Mouse (Mus musculus): ENCODE data around the gene Agpat1. TPM values are rescaled to one million over a fixed set of nuclear protein-coding genes. Genes with fewer than 3 reads are reported as not detected.
A peak's percentile ranks its signal among the peaks of the same experiment; 100 is the strongest.

Gene Agpat1
- total RNA-seq, 4 experiments from 2014 or later = 84.6 to 108 (median 101) TPM

DNA sequence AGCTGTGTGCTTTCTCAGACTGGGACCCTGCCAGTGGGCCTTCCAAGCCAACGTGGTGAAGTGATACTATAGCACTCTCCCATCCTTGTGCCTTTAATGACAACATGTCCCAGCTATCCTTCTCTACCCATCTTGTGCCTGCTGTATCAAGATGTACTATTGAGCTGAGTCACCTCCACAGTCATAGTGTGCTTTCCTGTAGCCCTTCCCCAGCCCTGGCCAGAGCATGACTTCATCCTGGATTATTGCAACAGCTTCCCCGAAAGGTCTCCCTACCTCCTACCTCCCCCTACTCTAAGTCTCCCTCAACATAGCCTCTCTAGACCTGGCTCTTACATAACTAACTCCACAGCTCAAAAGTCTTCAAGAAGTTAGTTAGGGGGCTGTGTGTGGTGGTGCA is 31.6 kb downstream of the Agpat1 start:
- DNase-seq = no peak

DNA sequence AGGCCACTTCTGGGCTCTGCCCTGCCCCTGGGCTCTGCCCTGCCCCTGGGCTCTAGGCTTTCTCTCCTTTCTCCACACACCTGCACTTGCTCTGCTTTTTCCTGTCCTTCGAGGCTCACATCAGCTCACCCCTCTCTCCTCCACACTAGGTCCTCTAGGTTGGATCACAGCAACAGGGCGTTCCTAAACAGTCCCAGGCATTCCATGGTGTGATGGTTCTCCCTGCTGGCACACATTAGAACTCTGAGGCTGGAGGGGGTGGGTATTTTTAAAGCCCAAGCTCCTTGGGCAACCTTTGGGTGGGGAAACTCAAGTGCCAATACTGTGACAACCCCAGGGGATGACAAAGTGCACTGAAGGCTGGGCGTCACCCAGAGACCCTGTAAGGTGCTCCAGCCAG is 33.4 kb downstream of the Agpat1 start:
- DNase-seq = no peak

DNA sequence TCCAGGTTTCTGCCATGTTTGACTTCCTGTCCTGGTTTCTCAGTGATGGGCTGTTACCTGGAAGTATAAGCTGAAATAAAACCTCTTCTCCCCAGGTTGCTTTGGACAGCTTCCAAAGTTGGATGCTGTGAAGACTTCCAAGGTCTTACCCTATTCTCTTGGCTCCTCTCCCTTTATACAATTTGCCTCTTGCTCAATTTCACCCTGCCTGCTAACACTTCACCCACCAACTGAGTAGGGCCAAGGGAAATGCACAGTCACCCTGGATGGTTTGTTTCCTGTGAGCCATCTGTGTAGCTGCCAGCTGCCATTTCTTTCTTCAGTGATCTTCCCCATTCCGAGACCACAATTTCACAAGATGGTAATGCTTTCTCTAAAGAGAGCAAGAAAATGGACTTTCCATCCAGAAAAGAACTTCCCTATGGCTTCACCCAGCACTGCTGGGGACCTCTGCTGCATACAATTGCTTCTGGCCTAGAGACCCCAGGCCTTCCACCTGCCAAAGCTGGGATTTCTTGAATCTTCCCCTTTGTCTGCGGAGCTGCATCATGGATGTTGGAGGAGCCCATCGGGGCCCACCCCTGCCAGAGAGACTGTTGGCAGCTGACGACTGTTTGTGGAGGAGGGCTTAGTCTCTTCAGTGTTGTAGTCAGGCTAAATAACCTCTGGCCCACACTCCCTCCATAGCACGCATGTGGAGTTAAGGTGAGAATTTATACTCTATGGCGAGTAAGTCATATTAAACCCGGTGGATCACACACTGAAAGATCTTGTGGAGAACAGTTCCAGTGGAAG is 35.6 kb downstream of the Agpat1 start:
- DNase-seq = no peak

DNA sequence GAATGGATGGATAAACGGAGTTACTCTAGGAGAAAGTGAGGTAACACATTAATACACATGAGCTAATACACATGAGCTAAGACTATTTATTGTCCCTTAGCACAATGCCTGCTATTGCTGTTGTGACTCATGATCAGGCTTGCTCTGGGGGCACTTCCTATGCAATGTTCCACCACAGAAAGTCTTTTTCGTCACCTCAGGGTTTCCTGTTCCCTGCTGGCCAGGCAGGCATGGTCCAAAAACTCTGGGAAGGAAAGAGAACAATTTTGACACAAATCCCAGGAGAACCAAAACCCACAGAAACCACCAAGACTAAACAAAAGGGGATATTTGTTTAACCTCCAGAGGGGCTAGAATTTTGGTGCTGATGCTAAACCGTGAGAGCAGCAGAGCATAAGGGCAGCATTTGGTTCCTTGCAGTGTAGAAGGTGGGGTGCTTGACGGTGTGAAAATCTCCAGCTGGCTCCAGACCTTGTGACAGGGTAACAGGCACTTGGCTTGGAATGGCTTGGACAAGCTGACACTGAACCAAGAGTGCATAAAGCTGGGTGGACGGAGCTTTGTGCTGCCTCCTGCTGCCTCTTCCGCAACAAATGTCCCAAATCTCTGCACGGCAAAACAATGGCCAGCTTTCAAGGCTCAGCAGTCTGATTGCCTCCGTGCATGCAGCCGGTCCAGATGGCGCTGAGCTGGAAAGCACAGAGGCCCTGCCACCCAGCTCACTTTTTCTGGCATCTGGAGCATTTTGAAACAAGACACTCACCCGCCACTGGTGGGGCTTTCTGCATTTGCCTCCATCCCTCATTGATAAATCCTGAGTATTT is 36.9 kb downstream of the Agpat1 start:
- no peak for DNase-seq

DNA sequence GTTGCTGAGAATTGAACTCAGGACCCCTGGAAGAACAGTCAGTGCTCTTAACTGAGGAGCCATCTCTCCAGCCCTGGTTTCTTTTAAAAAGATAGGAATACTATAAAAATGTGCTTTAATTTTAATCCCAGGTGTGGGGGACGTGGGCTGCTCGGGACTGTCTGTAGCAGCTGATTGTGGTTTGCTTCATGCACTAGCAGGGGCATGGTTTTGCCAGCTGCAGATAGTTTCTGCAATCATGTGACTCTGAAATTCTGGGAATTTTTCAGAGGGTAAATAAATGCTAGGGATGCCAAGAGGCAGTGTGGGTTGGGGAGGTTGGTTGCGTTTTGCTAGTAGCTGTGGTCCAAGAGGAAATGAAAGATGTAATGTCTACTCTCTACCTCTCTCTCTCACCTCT is 37.9 kb downstream of the Agpat1 start:
- DNase-seq = no peak

DNA sequence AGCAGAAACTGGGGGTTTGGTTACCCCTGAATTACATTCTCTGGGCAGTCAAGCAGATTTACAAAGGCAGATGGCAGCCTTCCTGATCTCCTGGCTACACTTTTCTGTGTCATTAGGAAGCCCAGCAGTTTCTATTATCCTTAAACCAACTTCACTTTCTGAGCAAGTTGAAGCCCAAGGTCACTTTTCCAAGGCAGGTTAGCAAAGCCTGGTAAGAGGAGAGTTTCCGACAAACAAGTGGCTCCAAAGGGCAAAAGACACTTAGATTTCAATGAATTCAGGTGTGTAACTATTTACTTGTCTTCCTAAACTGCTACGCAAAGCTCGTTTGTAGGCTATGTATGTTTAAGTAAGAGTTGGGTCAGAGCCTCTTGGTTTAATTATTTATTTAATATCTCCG is 39.3 kb downstream of the Agpat1 start:
- DNase-seq = no peak

DNA sequence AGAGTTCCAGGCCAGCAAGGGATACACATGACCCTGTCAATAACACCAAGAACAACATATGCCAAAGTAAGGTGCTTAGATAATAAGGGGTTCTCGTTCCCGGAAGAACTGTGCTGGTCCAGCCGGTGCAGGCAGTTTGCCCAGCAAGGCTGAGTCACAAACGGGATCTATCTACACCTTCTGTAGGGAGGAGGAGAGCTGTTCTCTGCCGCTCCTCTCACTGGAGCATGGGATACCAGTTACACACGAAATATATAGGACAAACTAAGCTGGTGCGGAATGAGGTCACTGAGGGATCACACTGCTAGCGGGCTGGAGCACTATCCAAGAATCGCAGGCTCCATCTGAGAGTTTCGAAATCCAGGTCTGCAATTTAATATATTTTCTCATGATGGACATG is 39.9 kb downstream of the Agpat1 start:
- DNase-seq = no peak

DNA sequence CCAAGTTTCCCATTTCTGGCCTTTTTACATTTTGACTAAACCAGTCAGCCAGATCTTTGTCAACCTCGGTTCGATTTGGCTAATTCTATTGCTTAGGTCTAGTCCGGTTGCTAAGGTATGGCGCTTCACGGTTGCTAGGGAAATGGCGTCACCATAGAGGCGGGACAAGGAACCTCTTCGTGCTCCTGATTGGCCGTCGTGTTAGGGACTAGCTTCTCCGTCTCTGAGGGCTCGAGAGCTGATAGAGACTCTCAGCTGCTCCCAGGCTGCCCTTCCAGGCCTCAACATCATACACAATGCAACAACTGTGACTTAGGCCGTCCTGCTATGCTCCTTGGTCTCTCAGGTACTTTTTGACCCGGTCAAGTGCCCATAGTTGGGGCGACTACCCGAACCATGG is 40.5 kb downstream of the Agpat1 start, which contains the start of gene Fkbpl:
TSS of gene Fkbpl (plus strand) at position 157 of the 400 bp plus-strand sequence.
- peak; percentile 96 for DNase-seq

DNA sequence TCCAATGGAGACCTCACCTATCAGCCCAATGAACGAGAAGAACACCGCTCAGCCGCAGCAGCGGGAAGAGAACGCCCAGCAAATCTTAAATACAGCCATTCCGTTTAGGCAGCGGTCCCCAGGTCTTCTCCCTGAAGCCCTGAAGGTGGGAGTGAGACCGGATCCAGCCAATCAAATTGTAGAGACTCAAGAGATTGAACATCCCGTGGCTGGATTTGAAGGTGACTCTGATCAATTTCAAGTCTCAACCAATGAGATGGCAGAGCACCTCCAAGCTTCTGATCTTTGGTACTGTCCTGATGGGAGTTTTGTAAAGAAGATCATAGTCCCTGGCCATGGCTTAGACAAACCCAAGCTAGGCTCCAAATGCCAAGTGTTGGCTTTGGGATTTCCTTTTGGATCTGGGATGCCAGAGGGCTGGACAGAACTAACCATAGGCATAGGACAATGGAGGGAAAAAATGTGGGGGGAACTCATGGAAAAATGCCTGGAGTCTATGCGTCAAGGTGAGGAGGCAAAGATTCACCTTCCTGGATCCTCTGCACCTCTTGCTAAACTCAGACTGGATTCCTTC is 41.3 kb downstream of the Agpat1 start:
- no peak for DNase-seq

DNA sequence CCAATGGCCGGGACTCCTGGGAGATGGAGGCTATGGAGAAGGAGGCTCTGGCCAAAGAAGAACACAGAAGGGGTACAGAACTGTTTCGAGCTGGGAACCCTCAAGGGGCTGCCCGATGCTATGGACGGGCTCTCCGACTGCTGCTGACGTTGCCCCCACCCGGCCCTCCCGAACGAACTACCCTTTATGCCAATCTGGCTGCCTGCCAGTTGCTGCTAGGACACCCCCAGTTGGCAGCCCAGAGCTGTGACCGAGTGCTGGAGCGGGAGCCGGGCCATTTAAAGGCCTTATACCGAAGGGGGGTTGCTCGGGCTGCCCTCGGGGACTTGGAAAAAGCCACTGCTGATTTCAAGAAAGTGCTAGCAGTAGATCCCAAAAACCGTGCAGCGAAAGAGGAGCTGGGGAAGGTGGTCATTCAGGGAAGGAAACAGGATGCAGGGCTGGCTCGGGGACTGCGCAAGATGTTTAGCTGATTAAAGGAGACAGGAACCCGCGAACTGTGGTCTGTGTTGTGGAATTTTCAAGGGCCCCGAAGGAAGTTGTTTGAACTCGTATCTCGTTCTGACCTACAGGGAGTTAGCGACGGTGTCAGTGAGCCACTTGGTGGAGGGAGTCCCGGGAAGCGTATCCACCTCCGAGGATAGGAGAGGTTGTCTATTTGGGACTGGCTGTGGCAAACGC is 41.9 kb downstream of the Agpat1 start:
- no peak for DNase-seq

DNA sequence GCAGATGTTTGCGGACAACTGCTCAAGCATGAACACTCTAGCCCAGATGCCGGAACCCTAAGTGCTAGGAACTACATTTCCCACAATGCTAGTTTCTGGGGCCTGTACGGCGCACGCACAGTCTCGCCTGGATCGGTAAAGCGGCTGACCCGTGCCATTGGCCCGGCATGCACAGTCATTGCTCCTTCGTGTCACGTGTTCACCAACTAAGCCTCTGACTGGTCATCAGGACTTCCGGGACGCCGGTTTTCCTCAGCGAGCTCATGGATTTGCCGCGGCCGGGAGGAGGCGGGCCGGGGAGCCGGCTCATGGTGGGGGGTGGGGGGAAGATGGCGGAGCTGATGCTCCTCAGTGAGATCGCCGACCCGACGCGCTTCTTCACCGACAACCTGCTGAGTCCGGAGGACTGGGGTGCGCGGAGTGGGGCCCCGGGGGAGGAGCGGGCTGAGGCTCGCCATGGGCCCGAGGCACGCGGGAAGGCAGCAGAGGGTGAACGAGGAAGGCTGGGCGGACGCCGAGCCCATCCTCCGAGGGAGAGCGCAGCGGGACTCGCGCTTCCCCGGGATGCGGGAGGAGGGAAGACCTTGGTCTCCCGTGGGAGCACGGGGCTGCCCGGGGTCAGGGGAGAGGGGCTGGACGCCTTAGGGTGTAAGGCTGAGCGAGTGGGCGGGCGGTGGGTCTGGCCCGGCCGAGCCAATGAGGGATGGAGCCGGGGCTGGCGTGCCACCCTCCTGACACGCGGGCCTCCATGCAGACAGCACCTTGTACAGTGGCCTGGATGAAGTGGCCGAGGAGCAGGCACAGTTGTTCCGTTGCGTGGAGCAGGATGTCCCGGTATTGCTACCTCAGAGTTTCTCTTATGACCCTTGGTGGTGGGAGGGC is 43.1 kb downstream of the Agpat1 start, which contains the start of gene Atf6b:
TSS of gene Atf6b (plus strand) at position 241 of the 882 bp plus-strand sequence.
- peak; percentile 98 for DNase-seq

DNA sequence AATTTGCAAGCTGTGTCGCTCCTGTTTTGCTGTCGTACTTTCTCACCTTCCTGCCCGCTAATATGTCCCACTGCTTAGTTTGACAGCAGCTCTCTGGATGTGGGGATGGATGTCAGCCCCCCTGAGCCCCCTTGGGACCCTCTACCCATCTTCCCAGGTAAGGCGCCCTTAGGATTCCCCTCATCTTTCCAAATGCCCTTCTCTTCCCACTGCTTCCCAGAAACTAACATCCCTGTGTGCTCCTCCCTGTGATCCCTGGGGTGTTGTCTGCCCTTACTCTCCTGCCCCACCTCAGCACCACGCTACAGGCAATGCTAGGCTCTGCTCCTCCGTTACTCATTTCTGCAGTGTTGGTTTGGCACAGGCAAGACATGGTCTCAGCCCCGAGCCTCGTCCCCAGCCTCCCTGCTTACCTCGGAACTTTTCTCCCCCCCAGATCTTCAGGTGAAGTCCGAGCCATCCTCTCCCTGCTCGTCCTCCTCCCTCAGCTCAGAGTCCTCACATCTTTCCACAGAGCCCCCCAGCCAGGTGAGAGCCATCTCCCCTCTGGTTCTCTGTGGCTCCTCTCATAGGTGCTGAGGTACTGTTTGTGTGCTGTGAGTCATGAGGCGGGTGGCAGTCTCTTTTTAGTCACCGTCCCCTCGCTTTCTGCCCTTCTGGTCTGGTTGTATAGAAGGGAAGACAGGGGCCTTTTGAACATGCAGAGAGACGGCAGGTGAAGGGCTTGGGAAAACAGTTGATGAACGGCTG is 44.3 kb downstream of the Agpat1 start:
- no peak for DNase-seq

DNA sequence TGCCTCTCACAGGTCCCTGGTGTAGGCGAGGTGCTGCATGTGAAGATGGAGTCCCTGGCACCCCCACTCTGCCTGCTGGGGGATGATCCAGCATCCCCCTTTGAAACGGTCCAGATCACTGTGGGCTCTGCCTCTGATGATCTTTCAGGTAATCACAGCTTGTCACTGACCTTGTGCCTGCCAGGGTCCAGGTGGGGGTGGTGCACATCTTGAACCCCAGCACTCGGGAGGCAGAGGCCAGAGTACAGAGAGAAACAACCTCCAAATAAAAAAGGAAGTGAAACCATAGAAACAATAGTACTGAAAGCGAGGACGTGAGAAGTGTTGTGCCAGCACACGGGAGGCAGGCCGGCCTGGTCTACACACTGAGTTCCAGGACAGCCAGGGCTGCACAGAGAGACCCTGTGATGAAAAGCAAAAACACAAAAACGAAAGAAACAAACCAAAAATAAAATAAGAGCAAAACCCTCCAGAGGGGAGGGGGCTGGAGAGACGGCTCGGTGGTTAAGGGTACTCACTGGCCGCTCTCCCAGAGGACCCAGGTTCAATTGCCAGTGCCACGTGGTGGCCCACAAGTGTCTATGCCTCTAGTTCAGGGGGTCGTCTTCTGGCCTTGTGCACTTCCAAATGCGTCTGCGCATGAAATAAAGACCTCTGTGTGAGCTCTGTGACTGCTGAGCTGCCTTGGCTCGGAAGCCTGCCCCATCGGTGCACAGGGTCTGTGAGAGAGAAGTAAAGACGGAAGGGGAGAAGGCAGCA is 45.2 kb downstream of the Agpat1 start:
- DNase-seq = no peak

DNA sequence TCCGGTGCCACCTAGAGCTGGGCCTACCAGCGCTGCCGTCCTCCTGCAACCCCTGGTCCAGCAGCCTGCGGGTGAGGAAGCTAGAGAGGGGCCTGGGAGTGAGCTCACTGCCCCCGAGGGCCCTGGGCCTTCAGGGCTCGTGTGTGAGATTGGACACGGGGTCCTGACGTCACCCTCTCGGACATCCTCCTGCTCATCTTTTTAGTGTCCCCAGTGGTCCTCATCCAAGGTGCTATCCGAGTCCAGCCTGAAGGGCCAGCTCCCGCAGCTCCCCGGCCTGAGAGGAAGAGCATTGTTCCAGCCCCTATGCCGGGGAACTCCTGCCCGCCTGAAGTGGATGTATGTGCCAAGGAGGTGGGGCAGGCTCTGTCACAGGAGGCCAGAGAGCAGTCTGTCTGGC is 46.7 kb downstream of the Agpat1 start:
- no peak for DNase-seq

DNA sequence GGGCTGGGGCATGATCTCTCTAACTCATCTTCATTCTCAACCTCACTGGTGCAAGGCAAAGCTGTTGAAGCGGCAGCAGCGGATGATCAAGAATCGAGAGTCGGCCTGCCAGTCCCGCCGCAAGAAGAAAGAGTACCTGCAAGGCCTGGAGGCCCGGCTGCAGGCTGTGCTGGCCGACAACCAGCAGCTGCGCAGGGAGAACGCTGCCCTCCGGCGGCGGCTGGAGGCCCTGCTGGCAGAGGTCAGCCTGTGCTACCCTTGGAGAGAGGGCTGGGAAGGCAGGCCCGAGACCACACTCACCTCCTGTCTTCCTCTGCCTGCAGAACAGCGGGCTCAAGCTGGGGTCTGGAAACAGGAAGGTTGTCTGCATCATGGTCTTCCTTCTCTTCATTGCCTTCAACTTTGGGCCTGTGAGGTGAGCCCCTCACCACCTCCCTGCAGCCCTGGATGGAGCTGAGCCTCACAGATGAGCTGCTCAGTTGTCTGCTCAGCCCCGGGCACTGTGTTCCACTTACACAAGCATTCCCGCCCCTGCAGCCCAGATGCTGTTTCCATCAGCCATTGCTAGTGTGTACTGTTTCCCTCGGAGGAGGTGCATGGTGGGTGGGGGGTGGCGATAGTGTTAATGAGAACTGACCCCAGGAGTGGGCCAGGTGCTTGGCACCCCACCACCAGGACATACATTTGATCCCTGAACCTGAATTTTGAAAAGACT is 47.6 kb downstream of the Agpat1 start:
- no peak for DNase-seq

DNA sequence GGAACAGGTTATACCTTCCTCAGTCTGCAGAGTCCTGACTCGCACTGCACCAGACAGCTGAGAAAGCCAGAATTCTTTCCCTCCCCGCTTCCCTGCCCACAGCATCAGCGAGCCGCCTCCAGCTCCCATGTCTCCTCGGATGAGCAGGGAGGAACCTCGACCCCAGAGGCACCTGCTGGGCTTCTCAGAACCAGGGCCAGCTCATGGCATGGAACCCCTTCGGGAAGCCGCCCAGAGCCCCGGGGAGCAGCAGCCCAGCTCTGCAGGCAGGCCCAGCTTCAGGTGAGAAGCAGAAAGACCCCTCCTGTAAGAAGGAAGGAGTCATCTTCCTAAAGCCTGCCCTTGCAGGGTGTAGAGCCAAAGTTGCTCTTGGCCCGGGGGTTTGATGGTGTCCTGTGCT is 48.5 kb downstream of the Agpat1 start:
- no peak for DNase-seq

DNA sequence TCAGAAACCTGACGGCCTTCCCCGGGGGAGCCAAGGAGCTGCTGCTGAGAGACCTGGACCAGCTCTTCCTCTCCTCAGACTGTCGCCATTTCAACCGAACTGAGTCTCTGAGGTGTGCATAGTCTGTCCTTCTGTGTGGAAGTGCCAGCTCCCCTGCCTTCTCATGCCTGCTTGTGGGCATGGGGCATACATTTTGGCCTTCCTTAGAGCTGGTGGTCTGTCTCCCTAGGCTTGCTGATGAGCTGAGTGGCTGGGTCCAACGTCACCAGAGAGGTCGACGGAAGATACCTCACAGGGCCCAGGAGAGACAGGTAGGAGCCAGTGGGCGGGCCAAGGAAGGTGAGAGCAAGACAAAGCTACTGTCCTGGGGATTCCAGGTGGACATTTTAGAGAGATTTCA is 48.9 kb downstream of the Agpat1 start:
- DNase-seq = no peak

DNA sequence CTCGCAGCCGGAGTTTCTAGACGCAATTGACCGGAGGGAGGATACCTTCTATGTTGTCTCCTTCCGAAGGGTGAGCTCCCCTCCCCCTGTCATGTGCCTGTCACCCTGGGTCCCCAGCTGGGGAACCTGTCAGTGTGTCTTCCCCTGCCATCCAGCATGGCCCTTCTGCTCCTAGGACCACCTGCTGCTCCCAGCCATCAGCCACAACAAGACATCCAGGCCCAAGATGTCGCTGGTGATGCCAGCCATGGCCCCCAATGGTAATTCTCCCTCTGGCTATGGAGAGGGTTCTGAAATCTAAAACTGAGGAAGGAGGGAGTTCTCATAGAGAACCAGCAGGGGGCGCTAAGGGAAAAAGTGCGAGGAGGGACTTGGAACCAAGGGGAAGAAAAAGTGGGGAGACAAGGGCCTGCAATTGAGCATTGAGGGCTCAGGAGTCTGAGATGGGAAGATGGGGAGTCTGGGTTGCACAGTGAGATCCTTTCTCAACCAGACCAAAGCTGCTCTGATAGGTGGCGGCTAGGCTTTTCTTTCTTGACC is 49.8 kb downstream of the Agpat1 start:
- DNase-seq = no peak

DNA sequence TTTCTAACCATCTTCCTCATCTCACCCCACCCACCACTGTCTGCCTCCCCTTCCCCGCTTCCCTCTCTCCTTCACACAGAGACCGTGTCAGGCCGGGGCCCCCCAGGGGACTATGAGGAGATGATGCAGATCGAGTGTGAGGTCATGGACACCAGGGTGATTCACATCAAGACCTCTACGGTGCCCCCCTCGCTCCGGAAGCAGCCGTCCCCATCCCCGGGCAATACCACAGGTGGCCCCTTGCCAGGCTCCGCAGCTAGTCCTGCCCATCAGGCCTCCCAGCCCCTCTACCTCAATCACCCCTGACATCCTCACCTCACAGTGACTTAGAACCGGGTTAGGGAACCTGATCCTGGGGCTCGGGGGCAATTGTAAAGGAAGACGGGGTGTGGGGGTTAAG is 50.3 kb downstream of the Agpat1 start:
- DNase-seq = no peak

Data from adrenal gland, adult 8-10 months (tissue).